Mouse (Mus musculus) CH12.LX (cell line): ENCODE data around the gene Vav1. TPM values are rescaled to one million over a fixed set of nuclear protein-coding genes. Genes with fewer than 3 reads are reported as not detected.

Source experiments
- DNase-seq: peaks from one replicate; pipeline ENCODE4 v3.0.0-alpha.2; 2013; ENCODE audit errors: extremely low read depth
- H3K27ac ChIP-seq: 2 replicates; pipeline ENCODE4 v1.5.1; 2012; ENCODE audit warnings: low read depth, mild to moderate bottlenecking, control low read depth, moderate library complexity; ENCODE audit not compliant: insufficient read depth
- H3K27me3 ChIP-seq: replicated peaks from 2 replicates; pipeline ENCODE3; 2012; ENCODE audit warnings: inconsistent platforms
- H3K36me3 ChIP-seq, 2 experiments: replicated peaks in 1 of 2; 2 replicates each; pipeline versions ENCODE3 to v1.6.1; 2012; ENCODE audit warnings: inconsistent platforms in 1 of 2, low read length in 1 of 2, mild to moderate bottlenecking in 1 of 2, mixed read lengths in 1 of 2, moderate library complexity in 1 of 2; ENCODE audit not compliant: control insufficient read depth in 1 of 2, insufficient read depth in 1 of 2
- H3K4me1 ChIP-seq, 2 experiments: 2 replicates each; pipeline ENCODE4 v1.6.1; 2012; ENCODE audit warnings: inconsistent platforms in 1 of 2, moderate library complexity in 1 of 2; ENCODE audit not compliant: insufficient read depth in 2 of 2, control insufficient read depth in 1 of 2
- H3K4me2 ChIP-seq: 2 replicates; pipeline ENCODE4 v1.6.1; 2012; ENCODE audit warnings: low read depth, mild to moderate bottlenecking, control low read depth; ENCODE audit not compliant: poor library complexity, insufficient read depth, severe bottlenecking
- H3K4me3 ChIP-seq, 3 experiments: fragments of 150-350 bp in 1 of 3; sonication (generic) in 1 of 3; replicated peaks in 1 of 3; 2 replicates each; pipeline versions ENCODE3 to v1.5.1; 2011 to 2012; ENCODE audit warnings: low read depth in 2 of 3, low read length in 2 of 3, mild to moderate bottlenecking in 2 of 3, moderate library complexity in 2 of 3, control low read depth in 1 of 3, improper control_type of control experiment in 1 of 3, inconsistent platforms in 1 of 3, mixed read lengths in 1 of 3; ENCODE audit not compliant: poor library complexity in 1 of 3
- H3K79me2 ChIP-seq: replicated peaks from 2 replicates; pipeline ENCODE4 v1.6.1; 2012; ENCODE audit warnings: mild to moderate bottlenecking, moderate library complexity; ENCODE audit not compliant: control insufficient read depth, poor library complexity, insufficient read depth, severe bottlenecking; ENCODE audit errors: extremely low read depth
- H3K9ac ChIP-seq: 2 replicates; pipeline ENCODE4 v1.6.1; 2012; ENCODE audit warnings: low read depth, mild to moderate bottlenecking, control low read depth, moderate library complexity; ENCODE audit not compliant: insufficient read depth
- H3K9me3 ChIP-seq: replicated peaks from 2 replicates; pipeline ENCODE3; 2012; ENCODE audit warnings: low read length, inconsistent platforms, mixed read lengths
- BHLHE40 ChIP-seq: IDR thresholded peaks from 2 replicates; pipeline ENCODE4 v1.6.1; 2011; ENCODE audit warnings: mild to moderate bottlenecking, low read depth, low read length, improper control_type of control experiment
- CHD1 ChIP-seq: IDR thresholded peaks from 2 replicates; pipeline ENCODE4 v1.6.1; 2012; ENCODE audit warnings: low read depth, low read length, improper control_type of control experiment, inconsistent platforms
- CHD2 ChIP-seq: IDR thresholded peaks from 2 replicates; pipeline ENCODE4 v1.6.1; 2011; ENCODE audit warnings: low read length, improper control_type of control experiment
- E2F4 ChIP-seq: IDR thresholded peaks from 2 replicates; pipeline ENCODE4 v1.6.1; 2011; ENCODE audit warnings: low read depth, low read length, improper control_type of control experiment; ENCODE audit not compliant: insufficient replicate concordance
- ELF1 ChIP-seq: IDR thresholded peaks from 2 replicates; pipeline ENCODE4 v1.6.1; 2014; ENCODE audit warnings: low read depth, mild to moderate bottlenecking, inconsistent platforms, low read length, improper control_type of control experiment
- EP300 ChIP-seq: IDR thresholded peaks from 2 replicates; pipeline ENCODE4 v1.6.1; 2011; ENCODE audit warnings: low read length, improper control_type of control experiment
- ETS1 ChIP-seq: conservative IDR thresholded peaks from 2 replicates; pipeline ENCODE4 v1.6.1; 2012; ENCODE audit warnings: low read depth, mild to moderate bottlenecking, inconsistent platforms, low read length, improper control_type of control experiment, moderate library complexity
- HCFC1 ChIP-seq: IDR thresholded peaks from 2 replicates; pipeline ENCODE4 v1.6.1; 2012; ENCODE audit warnings: low read depth, mild to moderate bottlenecking, inconsistent platforms, low read length, improper control_type of control experiment
- JUND ChIP-seq: conservative IDR thresholded peaks from 2 replicates; pipeline ENCODE4 v1.6.1; 2011; ENCODE audit warnings: low read depth, low read length, improper control_type of control experiment
- MAFK ChIP-seq: IDR thresholded peaks from 2 replicates; pipeline ENCODE4 v1.6.1; 2011; ENCODE audit warnings: low read length, improper control_type of control experiment; ENCODE audit not compliant: insufficient replicate concordance
- MAX ChIP-seq: IDR thresholded peaks from 2 replicates; pipeline ENCODE4 v1.6.1; 2011; ENCODE audit warnings: low read length, improper control_type of control experiment
- MAZ ChIP-seq: IDR thresholded peaks from 2 replicates; pipeline ENCODE4 v1.6.1; 2012; ENCODE audit warnings: low read depth, mild to moderate bottlenecking, inconsistent platforms, low read length, improper control_type of control experiment, moderate library complexity
- MEF2A ChIP-seq: IDR thresholded peaks from 2 replicates; pipeline ENCODE4 v1.6.1; 2014; ENCODE audit warnings: low read depth, mild to moderate bottlenecking, inconsistent platforms, low read length, improper control_type of control experiment, borderline replicate concordance
- MXI1 ChIP-seq: IDR thresholded peaks from 2 replicates; pipeline ENCODE4 v1.6.1; 2011; ENCODE audit warnings: mild to moderate bottlenecking, low read depth, low read length, improper control_type of control experiment
- MYC ChIP-seq: IDR thresholded peaks from 2 replicates; pipeline ENCODE4 v1.6.1; 2011; ENCODE audit warnings: low read depth, mild to moderate bottlenecking, improper control_type of control experiment, low read length
- NELFE ChIP-seq: IDR thresholded peaks from 2 replicates; pipeline ENCODE4 v1.6.1; 2011; ENCODE audit warnings: low read depth, low read length, improper control_type of control experiment
- NRF1 ChIP-seq: IDR thresholded peaks from 2 replicates; pipeline ENCODE4 v1.6.1; 2014; ENCODE audit warnings: low read depth, mild to moderate bottlenecking, inconsistent platforms, low read length, improper control_type of control experiment, moderate library complexity
- POLR2A ChIP-seq: IDR thresholded peaks from 2 replicates; pipeline ENCODE4 v1.6.1; 2011; ENCODE audit warnings: low read depth, mild to moderate bottlenecking, improper control_type of control experiment, low read length
- POLR2AphosphoS2 ChIP-seq: IDR thresholded peaks from 2 replicates; pipeline ENCODE4 v1.6.1; 2011; ENCODE audit warnings: low read depth, low read length, improper control_type of control experiment
- RCOR1 ChIP-seq: conservative IDR thresholded peaks from 2 replicates; pipeline ENCODE4 v1.6.1; 2012; ENCODE audit warnings: low read depth, mild to moderate bottlenecking, inconsistent platforms, low read length, improper control_type of control experiment
- TBP ChIP-seq: conservative IDR thresholded peaks from 2 replicates; pipeline ENCODE4 v1.6.1; 2011; ENCODE audit warnings: low read depth, low read length, improper control_type of control experiment
- TCF12 ChIP-seq: IDR thresholded peaks from 2 replicates; pipeline ENCODE4 v1.6.1; 2014; ENCODE audit warnings: low read depth, mild to moderate bottlenecking, inconsistent platforms, low read length, improper control_type of control experiment
- UBTF ChIP-seq: IDR thresholded peaks from 2 replicates; pipeline ENCODE4 v1.6.1; 2012; ENCODE audit warnings: low read depth, mild to moderate bottlenecking, inconsistent platforms, low read length, improper control_type of control experiment, moderate library complexity
- USF1 ChIP-seq: IDR thresholded peaks from 2 replicates; pipeline ENCODE4 v1.6.1; 2014; ENCODE audit warnings: low read depth, mild to moderate bottlenecking, inconsistent platforms, low read length, improper control_type of control experiment
- USF2 ChIP-seq: conservative IDR thresholded peaks from 2 replicates; pipeline ENCODE4 v1.6.1; 2011; ENCODE audit warnings: low read depth, low read length, improper control_type of control experiment
- ZC3H11A ChIP-seq: IDR thresholded peaks from 2 replicates; pipeline ENCODE4 v1.6.1; 2012; ENCODE audit warnings: low read depth, mild to moderate bottlenecking, inconsistent platforms, low read length, improper control_type of control experiment
- ZKSCAN1 ChIP-seq: IDR thresholded peaks from 2 replicates; pipeline ENCODE4 v1.6.1; 2012; ENCODE audit warnings: low read depth, inconsistent platforms, low read length, improper control_type of control experiment, borderline replicate concordance
- ZNF384 ChIP-seq: IDR thresholded peaks from 2 replicates; pipeline ENCODE4 v1.6.1; 2012; ENCODE audit warnings: low read depth, low read length, improper control_type of control experiment, inconsistent platforms
- dilution Hi-C: fragments of 300-500 bp; cut with MboI; formaldehyde crosslinking; loops from 2 replicates; pipeline ENCODE4 v1.14.3; 2020; ENCODE audit warnings: low sequenced_read_pairs; ENCODE audit not compliant: extremely low pct_unique_long_range_greater_than_20kb, extremely low pct_ligation_motif_present
- in situ Hi-C: fragments of 300-500 bp; cut with MboI; formaldehyde crosslinking; loops from 3 replicates; pipeline ENCODE4 v1.14.3; 2019; ENCODE audit warnings: low sequenced_read_pairs, low pct_ligation_motif_present, low pct_unique_long_range_greater_than_20kb, mixed read lengths
- polyA plus RNA-seq: library from polyadenylated mRNA; unstranded; fragments of >175 nt; gene quantifications from 2 replicates; pipeline ENCODE4 v1.2.1, GENCODE M21; 2012; ENCODE audit warnings: low read depth; ENCODE audit not compliant: insufficient read length
- total RNA-seq, 2 experiments: library from RNA; depleted of rRNA; stranded (reverse); fragments of 300-350 nt in 1 of 2; fragments of >200 nt in 1 of 2; gene quantifications; 2 replicates each; pipeline ENCODE4 v1.2.3; 2012 to 2014

Gene Vav1
- total and polyA plus RNA-seq, 3 experiments = 60.3 to 90.9 (median 84.3) TPM

- in situ Hi-C loops = no loop called here
- DNase-seq = no peak
- Histone ChIP-seq H3K79me2 (no peaks in the 10 kb centered on the region), H3K4me2 (no peak overlapping the region), H3K27ac (no peak overlapping the region), H3K27me3 (no peaks in the 10 kb centered on the region), H3K9ac (no peak overlapping the region), H3K4me1 (no peaks in the 10 kb centered on the region), H3K36me3 (peaks cover 31 to 94% of the 10 kb centered on the region in 2 experiments), H3K4me3 (no peak overlapping the region), H3K9me3 (no peaks in the 10 kb centered on the region)
- dilution Hi-C loops = no loop called here
- TF ChIP-seq ZC3H11A (no peak), POLR2AphosphoS2 (no peak), MAFK (no peak), NRF1 (no peak), CHD2 (no peak), USF1 (no peak), CHD1 (no peak), MAZ (no peak), RCOR1 (no peak), JUND (no peak), ZNF384 (no peak), NELFE (no peak), E2F4 (no peak), MAX (no peak), UBTF (no peak), ETS1 (no peak), ELF1 (no peak), USF2 (no peak), POLR2A (no peak)
Measured at GRCm38 (mm10) chr17:57260351-57260750, 18.5 kb upstream of the Vav1 start.

GRCm38 (mm10) chr17:57261286-57261685, 17.6 kb upstream of the Vav1 start:
- peaks cover 29 to 89% of the 10 kb centered on the region in 2 experiments for H3K36me3 ChIP-seq
- no peak overlapping the region for H3K9ac ChIP-seq
- no peak overlapping the region for H3K27ac ChIP-seq
- H3K79me2 ChIP-seq = no peaks in the 10 kb centered on the region
- H3K4me2 ChIP-seq = no peak overlapping the region
- DNase-seq = no peak
- dilution Hi-C loops = no loop called here
- H3K4me3 ChIP-seq = no peak overlapping the region
- no peaks in the 10 kb centered on the region for H3K9me3 ChIP-seq
- in situ Hi-C loops = no loop called here
- no peaks in the 10 kb centered on the region for H3K27me3 ChIP-seq
- no peak for TF ChIP-seq MAZ
- no peak for TF ChIP-seq CHD2
- no peak for TF ChIP-seq ETS1
- TF ChIP-seq TBP = no peak
- TF ChIP-seq ELF1 = no peak
- TF ChIP-seq EP300 = no peak
- no peak for TF ChIP-seq TCF12
- no peak for TF ChIP-seq MYC
- no peak for TF ChIP-seq NRF1
- no peak for TF ChIP-seq MXI1
- no peak for TF ChIP-seq ZC3H11A
- TF ChIP-seq UBTF = no peak
- no peak for TF ChIP-seq MEF2A
- TF ChIP-seq POLR2A = no peak
- no peak for TF ChIP-seq MAFK
- no peak for TF ChIP-seq USF2
- no peak for TF ChIP-seq BHLHE40
- no peak for TF ChIP-seq ZKSCAN1
- TF ChIP-seq HCFC1 = no peak
- no peaks in the 10 kb centered on the region for H3K4me1 ChIP-seq
